Mouse (Mus musculus): ENCODE data around the gene Colgalt1. TPM values are rescaled to one million over a fixed set of nuclear protein-coding genes. Genes with fewer than 3 reads are reported as not detected.
A peak's percentile ranks its signal among the peaks of the same experiment; 100 is the strongest.

Colgalt1 gene
- polyA plus RNA-seq, 1 experiment from 2014 or later, result 45.4 TPM

DNA sequence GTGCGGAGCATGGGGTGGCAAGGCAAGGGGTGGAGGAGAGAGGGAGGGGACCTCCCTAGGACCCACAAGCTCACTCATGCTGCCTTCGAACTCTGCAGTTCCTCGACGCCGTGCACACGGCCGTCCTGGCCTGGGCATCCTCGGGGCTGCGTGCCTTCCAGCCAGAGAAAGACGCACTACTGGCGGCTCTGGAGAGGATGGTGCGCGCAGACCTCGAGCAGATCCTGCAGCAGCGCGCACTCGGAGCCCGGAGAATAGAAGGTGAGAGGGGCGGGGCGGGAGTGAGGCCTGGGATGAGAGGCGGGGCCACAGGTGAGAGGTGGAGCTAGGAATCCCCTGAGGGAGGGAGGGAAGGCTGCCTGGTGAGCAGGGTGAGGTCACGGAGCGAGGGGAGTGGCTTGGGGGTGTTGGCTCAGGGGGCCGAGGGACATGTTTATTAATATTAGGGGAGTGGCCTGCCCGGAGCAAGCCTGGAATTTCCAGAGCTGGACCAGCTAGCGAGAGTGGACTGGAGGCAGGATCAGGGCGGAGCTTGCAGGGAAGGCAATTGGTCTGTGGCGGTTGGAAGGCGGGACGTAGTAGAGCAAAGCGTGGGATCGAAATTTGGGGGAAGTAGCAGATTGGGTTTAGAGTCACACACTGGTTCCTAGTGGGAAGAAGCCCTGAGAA, 8.0 kb upstream of the Colgalt1 start:
- WGBS, result 6% methylated on average over 32 of the region's 32 CpGs
- peaks cover 46% of the 10 kb centered on the region for H3K27me3 ChIP-seq (replicated peaks; ENCODE audit: control insufficient read depth, insufficient read depth, low read length)
- H3K27ac ChIP-seq (ENCODE audit: low read depth, low read length), result no peak overlapping the region
- peak overlapping the region; percentile 68 for H3K4me2 ChIP-seq
- H3K4me1 ChIP-seq (replicated peaks; ENCODE audit: control insufficient read depth, insufficient read depth, low read length), result peaks cover 14% of the 10 kb centered on the region
- no peak overlapping the region for H3K9ac ChIP-seq (ENCODE audit: low read depth, low read length)
- peak overlapping the region; percentile 36 for H3K4me3 ChIP-seq (ENCODE audit: low read depth, low read length)
- no peaks in the 10 kb centered on the region for H3K9me3 ChIP-seq (ENCODE audit: control insufficient read depth, low read length)
- ATAC-seq (replicated peaks; ENCODE audit: low FRiP score) (peak; percentile 56), DNase-seq (ENCODE audit: low spot score) (peak; percentile 67)
- H3K36me3 ChIP-seq (ENCODE audit: control insufficient read depth, insufficient read depth, low read length), result no peaks in the 10 kb centered on the region

DNA sequence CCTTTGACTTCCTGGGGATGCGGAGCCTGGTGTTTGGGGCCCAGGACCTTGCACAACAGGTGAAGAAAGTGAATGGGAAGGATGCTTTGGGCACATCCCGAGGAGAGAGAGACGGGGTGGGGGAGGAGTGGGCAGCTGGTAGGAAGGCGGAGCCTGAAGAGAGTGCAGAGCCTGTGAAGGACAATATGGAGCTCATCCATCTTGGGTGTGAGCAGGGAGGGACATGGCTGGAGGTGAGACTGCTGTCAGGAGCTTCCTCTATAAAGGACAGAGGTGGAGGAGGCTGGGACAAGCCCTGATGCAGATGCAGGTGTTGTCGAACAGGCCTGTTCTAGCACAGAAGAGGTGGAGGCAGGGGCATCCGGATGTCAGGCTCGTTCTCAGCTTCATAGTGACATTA, 6.8 kb upstream of the Colgalt1 start:
- no peaks in the 10 kb centered on the region for H3K9me3 ChIP-seq (ENCODE audit: control insufficient read depth, low read length)
- H3K4me3 ChIP-seq (ENCODE audit: low read depth, low read length), result no peak overlapping the region
- peaks cover 46% of the 10 kb centered on the region for H3K27me3 ChIP-seq (replicated peaks; ENCODE audit: control insufficient read depth, insufficient read depth, low read length)
- H3K27ac ChIP-seq (ENCODE audit: low read depth, low read length), result no peak overlapping the region
- peaks cover 14% of the 10 kb centered on the region for H3K4me1 ChIP-seq (replicated peaks; ENCODE audit: control insufficient read depth, insufficient read depth, low read length)
- ATAC-seq (replicated peaks; ENCODE audit: low FRiP score), result no peak
- no peak overlapping the region for H3K9ac ChIP-seq (ENCODE audit: low read depth, low read length)
- 60% methylated on average over 7 of the region's 7 CpGs for WGBS
- no peak overlapping the region for H3K4me2 ChIP-seq
- H3K36me3 ChIP-seq (ENCODE audit: control insufficient read depth, insufficient read depth, low read length), result no peaks in the 10 kb centered on the region
- DNase-seq (ENCODE audit: low spot score), result no peak

DNA sequence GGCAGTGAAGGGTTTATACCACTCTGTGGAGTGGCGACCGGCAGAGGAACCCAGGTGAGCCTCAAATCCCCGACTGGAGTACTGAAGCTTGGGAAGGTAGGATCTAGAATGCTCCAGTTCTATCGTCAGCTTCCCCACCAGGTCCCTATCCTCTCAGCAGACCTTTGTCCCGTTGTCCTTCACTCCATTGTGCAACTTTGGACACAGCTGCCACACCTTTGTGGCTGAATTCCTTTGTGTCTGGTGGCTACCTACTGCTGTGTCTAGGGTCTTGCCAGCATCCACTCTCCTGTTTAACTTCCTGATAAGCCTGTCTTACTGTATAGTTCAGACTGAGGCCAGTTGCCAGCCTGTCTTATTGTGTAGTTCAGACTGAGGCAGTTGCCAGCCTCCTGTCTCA, 1.3 kb downstream of the Colgalt1 start:
- Histone ChIP-seq H3K9ac (ENCODE audit: low read depth, low read length) (peak overlapping the region; percentile 89), H3K4me1 (replicated peaks; ENCODE audit: control insufficient read depth, insufficient read depth, low read length) (peaks cover 13% of the 10 kb centered on the region), H3K36me3 (ENCODE audit: control insufficient read depth, insufficient read depth, low read length) (peaks cover 18% of the 10 kb centered on the region), H3K4me3 (ENCODE audit: low read depth, low read length) (peak overlapping the region; percentile 97), H3K4me2 (peak overlapping the region; percentile 95), H3K9me3 (ENCODE audit: control insufficient read depth, low read length) (no peaks in the 10 kb centered on the region), H3K27me3 (replicated peaks; ENCODE audit: control insufficient read depth, insufficient read depth, low read length) (no peaks in the 10 kb centered on the region), H3K27ac (ENCODE audit: low read depth, low read length) (no peak overlapping the region)
- no peak for ATAC-seq (replicated peaks; ENCODE audit: low FRiP score)
- DNase-seq (ENCODE audit: low spot score), result no peak
- 37% methylated on average over 5 of the region's 5 CpGs for WGBS

DNA sequence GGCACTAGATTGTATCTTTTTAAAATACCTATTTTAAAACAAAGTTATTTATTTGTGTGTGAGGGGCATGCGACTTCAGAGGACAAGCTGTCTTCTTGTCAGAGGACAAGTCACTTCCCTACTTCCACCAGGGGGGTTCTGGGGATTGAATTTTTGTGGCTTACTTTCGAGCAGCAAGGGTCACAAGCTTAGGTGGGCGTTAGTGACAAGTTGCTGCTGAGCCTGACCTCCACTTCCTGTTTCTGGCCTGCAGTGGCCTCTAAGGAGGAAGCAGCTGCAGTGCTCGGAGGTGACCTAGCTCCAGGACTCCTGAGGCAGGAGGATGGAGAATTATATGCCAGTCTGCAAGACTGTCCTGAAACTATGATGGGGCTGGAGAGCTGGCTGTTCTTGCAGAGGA, 2.6 kb downstream of the Colgalt1 start:
- H3K9ac ChIP-seq (ENCODE audit: low read depth, low read length), result no peak overlapping the region; the same call in 1 of the 2 replicates
- no peaks in the 10 kb centered on the region for H3K9me3 ChIP-seq (ENCODE audit: control insufficient read depth, low read length)
- DNase-seq (ENCODE audit: low spot score), result no peak
- peaks cover 31% of the 10 kb centered on the region for H3K36me3 ChIP-seq (ENCODE audit: control insufficient read depth, insufficient read depth, low read length)
- no peak overlapping the region; the same call in 1 of the 2 replicates for H3K4me3 ChIP-seq (ENCODE audit: low read depth, low read length)
- H3K27ac ChIP-seq (ENCODE audit: low read depth, low read length), result peak overlapping the region; percentile 43; the same call in 1 of the 2 replicates
- 34% methylated on average over 4 of the region's 4 CpGs for WGBS
- H3K4me2 ChIP-seq, result no peak overlapping the region
- no peak for ATAC-seq (replicated peaks; ENCODE audit: low FRiP score)
- no peaks in the 10 kb centered on the region for H3K27me3 ChIP-seq (replicated peaks; ENCODE audit: control insufficient read depth, insufficient read depth, low read length)
- H3K4me1 ChIP-seq (replicated peaks; ENCODE audit: control insufficient read depth, insufficient read depth, low read length), result peaks cover 13% of the 10 kb centered on the region

DNA sequence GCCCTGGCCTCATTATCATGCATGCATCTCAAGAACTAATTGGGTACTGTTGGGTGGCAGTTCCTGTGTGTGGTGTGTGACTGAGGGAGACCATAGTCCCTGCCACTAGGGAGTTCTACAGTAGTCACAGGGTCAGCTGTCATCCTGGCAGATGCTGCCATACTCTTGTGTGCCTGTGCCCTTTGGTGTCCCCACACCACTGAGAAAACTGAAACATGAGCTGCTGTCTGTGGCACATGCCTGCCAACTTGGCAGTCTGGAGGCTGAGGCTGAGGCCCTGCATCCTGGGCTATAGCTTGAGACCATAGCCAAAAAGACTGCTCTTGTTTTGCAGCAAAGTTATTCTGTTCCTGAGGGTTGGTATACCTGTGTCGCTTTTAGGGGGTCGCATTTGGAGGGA, 9.0 kb downstream of the Colgalt1 start:
- Histone ChIP-seq H3K9me3 (ENCODE audit: control insufficient read depth, low read length) (peaks cover 17% of the 10 kb centered on the region), H3K4me1 (replicated peaks; ENCODE audit: control insufficient read depth, insufficient read depth, low read length) (no peaks in the 10 kb centered on the region), H3K27ac (ENCODE audit: low read depth, low read length) (no peak overlapping the region), H3K27me3 (replicated peaks; ENCODE audit: control insufficient read depth, insufficient read depth, low read length) (no peaks in the 10 kb centered on the region), H3K4me2 (no peak overlapping the region), H3K36me3 (ENCODE audit: control insufficient read depth, insufficient read depth, low read length) (peaks cover 77% of the 10 kb centered on the region), H3K9ac (ENCODE audit: low read depth, low read length) (no peak overlapping the region), H3K4me3 (ENCODE audit: low read depth, low read length) (no peak overlapping the region)
- DNase-seq (ENCODE audit: low spot score) (no peak), ATAC-seq (replicated peaks; ENCODE audit: low FRiP score) (no peak)
- WGBS, result 93% methylated on average over 2 of the region's 2 CpGs

DNA sequence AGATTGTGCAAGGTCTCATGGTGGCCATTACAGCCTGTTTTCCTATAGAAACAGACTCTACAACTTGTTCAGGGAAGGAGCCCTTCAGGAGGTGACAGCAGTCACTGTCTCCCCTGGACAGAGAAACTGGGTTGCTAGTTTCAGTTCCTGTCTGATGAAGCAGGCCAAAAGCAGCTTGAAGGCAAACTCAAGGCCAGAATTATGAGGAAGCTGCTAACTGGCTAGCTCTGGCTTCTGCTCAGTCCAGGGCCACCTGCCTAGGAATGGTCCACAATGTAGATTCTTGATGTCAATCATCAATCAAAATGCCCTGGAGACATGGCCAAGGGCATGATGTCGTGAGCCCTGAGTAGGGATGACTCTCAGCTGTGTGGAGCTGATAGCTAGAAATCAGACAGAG, 14.3 kb downstream of the Colgalt1 start:
- DNase-seq (ENCODE audit: low spot score) (no peak), ATAC-seq (replicated peaks; ENCODE audit: low FRiP score) (no peak)
- Histone ChIP-seq H3K9ac (ENCODE audit: low read depth, low read length) (no peak overlapping the region), H3K36me3 (ENCODE audit: control insufficient read depth, insufficient read depth, low read length) (peaks cover 44% of the 10 kb centered on the region), H3K4me2 (no peak overlapping the region), H3K27me3 (replicated peaks; ENCODE audit: control insufficient read depth, insufficient read depth, low read length) (peaks cover 7% of the 10 kb centered on the region), H3K9me3 (ENCODE audit: control insufficient read depth, low read length) (peaks cover 17% of the 10 kb centered on the region), H3K27ac (ENCODE audit: low read depth, low read length) (no peak overlapping the region), H3K4me1 (replicated peaks; ENCODE audit: control insufficient read depth, insufficient read depth, low read length) (peaks cover 21% of the 10 kb centered on the region), H3K4me3 (ENCODE audit: low read depth, low read length) (no peak overlapping the region)
- WGBS, result 68% methylated on average over 1 of the region's 1 CpGs

DNA sequence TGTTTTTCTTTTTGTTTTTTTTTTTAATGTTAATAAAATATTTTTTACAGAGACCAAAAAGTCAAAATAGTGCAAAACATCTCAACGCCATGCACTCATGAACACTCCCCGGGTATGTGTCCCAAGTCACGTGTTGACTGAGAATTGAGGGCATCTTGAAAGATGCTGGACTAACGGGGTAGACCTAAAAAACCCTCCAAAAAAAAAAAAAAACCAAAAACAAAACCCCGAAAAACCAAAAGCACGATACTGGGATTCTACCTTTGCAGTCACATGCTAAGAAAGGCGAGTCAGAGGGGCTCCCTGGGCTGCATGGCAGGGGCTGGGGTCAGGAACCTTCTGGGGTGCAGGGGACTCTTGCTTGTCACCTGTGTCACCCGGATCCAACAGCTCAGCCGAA, 16.0 kb downstream of the Colgalt1 start:
- H3K4me1 ChIP-seq (replicated peaks; ENCODE audit: control insufficient read depth, insufficient read depth, low read length), result peaks cover 22% of the 10 kb centered on the region
- H3K9ac ChIP-seq (ENCODE audit: low read depth, low read length), result no peak overlapping the region
- WGBS, result 81% methylated on average over 9 of the region's 9 CpGs
- DNase-seq (ENCODE audit: low spot score) (no peak), ATAC-seq (replicated peaks; ENCODE audit: low FRiP score) (no peak)
- H3K9me3 ChIP-seq (ENCODE audit: control insufficient read depth, low read length), result peaks cover 17% of the 10 kb centered on the region
- no peak overlapping the region for H3K4me3 ChIP-seq (ENCODE audit: low read depth, low read length)
- H3K36me3 ChIP-seq (ENCODE audit: control insufficient read depth, insufficient read depth, low read length), result peaks cover 28% of the 10 kb centered on the region
- no peak overlapping the region for H3K4me2 ChIP-seq
- no peak overlapping the region for H3K27ac ChIP-seq (ENCODE audit: low read depth, low read length)
- peaks cover 17% of the 10 kb centered on the region for H3K27me3 ChIP-seq (replicated peaks; ENCODE audit: control insufficient read depth, insufficient read depth, low read length)

DNA sequence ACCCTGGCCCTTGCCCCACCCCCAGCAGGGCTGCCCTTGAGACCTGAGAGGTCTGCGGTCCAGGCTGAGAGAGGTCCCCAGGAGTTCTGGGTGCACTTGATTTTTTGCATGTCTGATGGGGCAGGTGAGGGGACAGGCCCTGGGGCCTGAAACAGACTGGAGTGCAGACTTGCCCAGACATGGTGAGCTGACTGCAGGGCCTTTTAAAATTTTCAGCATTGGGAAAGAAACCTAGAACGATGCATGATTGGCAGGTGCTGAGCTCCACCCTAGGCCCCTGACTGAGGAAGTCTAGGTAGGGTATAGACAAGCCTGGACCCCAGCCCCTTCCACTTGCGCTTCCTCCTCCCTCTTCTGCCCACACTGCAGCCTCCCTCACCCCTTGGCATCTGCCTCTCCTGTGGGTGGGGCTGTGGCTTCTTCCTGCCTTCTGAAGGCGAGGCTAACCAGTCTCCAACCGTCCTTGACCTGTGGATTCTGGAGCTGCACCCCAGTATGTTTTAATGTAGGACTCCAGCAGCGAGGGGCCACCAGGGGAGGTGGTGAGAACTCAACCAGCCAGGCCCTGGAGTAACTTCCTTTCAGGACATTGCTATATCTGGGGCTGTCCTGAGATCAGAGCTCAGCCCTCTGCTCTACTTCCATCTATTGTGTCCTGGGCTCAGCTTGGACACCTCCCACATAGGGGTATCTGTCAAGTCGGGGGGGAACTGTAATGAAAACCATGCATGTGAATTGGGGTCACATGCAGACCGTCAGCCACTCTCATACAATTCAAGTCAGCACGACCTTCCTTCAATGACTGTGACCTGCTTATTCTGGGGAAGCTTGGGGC, 16.7 kb downstream of the Colgalt1 start:
- 43% methylated on average over 9 of the region's 9 CpGs for WGBS
- peaks cover 21% of the 10 kb centered on the region for H3K36me3 ChIP-seq (ENCODE audit: control insufficient read depth, insufficient read depth, low read length)
- no peak overlapping the region for H3K9ac ChIP-seq (ENCODE audit: low read depth, low read length)
- no peak overlapping the region for H3K4me3 ChIP-seq (ENCODE audit: low read depth, low read length)
- no peak overlapping the region for H3K27ac ChIP-seq (ENCODE audit: low read depth, low read length)
- DNase-seq (ENCODE audit: low spot score) (no peak), ATAC-seq (replicated peaks; ENCODE audit: low FRiP score) (no peak)
- H3K9me3 ChIP-seq (ENCODE audit: control insufficient read depth, low read length), result peaks cover 10% of the 10 kb centered on the region
- H3K27me3 ChIP-seq (replicated peaks; ENCODE audit: control insufficient read depth, insufficient read depth, low read length), result peaks cover 17% of the 10 kb centered on the region
- H3K4me2 ChIP-seq, result no peak overlapping the region
- H3K4me1 ChIP-seq (replicated peaks; ENCODE audit: control insufficient read depth, insufficient read depth, low read length), result peaks cover 22% of the 10 kb centered on the region

Measured in liver, embryonic 11.5 days (tissue).